Mouse (Mus musculus): ENCODE measurements around the gene Urb2.

Gene Urb2

DNA sequence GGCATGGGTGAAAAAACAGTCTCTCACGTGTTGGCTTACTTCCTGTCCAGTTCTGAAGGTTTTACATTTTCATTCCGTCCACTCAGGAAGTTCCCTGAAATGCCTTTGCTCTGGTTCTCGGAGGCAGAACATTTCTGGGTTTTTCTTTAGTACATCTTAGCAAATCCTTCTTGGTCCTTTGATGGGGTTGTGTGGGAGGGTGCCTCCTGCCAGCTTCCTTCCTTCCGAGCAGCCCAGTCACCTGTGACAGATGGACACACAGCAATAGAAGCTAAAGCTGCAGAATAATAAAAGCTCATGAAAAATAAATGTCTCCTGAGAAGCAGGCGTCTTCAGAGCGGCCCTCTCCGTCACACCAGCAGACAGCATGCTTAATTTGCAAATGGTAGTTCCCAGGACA, 57.7 kb downstream of the Urb2 start:
- DNase-seq, result no peak

DNA sequence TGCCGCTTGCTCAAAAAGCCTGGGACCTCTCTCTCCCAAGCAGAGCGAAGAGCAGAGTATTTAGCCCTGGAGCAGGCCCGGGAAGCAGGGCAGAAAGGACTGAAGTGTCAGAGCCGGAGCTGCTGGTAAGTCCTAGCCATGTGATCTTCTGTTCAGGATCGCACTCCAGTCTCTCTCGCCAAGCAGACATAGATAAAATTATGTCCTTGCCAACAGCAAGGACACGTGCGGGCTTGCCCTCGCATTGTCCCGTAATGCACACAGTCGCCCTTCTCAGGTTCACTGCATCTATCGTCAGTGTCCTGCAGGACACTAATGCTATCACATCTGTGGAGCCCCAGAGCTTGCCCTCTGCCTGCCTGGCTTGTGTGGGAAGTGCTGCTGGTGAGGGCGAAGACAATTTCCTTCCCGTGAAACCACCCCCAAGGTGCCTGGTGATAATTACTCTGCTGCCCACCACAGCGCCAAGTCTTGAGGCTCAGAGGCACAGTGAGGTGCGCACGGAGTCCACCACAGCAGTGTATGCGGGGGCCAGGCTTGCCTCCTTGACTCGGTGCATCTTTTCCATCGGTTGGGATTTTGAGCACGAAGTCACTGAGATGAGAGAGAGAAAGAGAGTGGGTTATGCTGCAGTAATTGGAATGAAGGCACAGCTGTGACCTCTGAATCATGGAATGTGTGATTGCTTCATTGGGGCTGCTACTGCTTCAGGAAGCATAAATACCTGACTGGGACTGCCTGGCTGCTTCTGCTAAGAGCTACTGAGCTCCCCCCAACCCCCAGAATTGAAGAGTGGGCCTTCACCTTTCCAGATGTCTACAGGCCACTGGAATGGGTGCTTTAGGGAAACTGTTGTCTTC, 59.4 kb downstream of the Urb2 start:
- no peak for DNase-seq

DNA sequence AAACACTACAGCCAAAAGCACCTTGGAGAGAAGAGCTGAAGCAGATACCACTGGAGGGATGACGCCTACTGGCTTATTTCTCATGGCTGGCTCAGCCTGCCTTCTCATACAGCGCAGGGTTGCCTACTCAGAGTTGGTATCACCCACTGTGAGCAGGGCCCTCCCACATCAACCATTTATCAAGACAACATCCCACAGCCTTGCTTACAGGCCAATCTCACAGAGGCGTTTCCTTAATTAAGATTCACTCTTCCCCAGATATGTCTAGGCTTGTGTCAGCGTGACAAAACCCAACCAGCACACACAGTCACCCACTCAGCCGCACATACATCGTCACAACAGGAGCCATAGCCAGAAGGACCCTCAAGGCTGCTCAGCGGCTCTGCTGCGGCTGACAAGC, 61.3 kb downstream of the Urb2 start:
- no peak for DNase-seq

DNA sequence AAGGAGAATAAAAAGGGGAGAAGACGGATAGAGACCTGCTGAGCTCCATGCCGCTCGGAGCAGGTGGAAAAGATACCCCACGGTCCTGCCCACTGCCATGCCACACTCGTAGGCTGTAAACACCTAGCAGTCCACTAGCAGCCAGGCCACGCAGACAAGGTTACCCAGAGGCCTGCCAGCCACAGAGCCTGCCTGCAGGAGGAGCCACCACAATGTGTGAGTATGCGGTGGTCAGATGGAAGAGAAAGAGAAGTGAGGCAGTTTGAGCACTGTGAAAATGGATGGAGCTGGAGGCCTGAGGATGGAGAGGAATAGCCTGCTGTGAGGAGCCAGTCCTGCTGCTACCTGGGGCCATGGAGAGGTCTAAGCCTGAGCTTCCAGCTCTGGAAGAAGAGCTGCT, 62.3 kb downstream of the Urb2 start:
- no peak for DNase-seq

DNA sequence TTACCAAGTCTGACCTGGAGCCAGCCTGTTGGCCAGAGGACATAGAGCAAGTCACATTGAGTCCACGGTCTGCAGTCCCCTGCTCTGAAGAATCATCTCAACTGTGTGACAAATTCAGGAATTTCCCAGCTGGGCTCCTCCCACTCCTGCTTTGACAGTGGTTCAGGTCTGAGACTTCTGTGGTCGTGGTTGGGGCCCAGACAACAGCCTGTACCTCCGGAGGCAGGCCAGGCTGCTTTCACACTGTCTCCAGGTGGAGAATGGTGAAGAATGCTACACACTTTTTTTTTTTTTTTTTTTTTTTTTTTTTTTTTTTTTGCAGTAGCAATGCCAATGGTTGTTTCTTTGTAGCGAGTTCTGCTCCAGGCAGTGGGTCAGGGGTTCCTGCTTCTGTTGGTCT, 64.4 kb downstream of the Urb2 start:
- DNase-seq, result no peak

DNA sequence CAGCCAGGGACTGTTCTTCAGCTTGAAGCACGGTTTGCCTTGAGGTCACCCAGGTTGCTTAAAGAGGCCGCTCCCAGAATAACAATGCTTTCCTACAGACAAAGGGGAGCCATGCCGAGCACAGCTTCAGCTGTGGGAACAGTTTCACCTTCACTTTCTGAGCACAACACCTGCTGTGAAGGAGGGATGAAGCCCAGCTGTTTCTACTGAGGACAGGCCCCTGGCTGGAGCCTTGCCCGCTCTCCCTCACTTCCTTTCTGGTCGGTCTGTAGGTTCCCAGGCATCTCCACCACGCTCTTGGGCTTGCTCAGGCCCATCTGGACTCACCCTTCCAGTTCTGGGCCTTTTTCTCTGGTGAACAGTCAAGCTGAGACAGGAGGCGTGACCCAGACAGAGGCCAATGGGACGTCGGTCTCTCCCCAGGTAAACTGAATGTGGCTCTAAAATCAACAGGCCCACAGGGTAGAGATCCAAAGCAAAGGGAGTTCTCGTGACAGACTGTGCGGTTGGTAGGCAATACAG, 66.8 kb downstream of the Urb2 start:
- no peak for DNase-seq

DNA sequence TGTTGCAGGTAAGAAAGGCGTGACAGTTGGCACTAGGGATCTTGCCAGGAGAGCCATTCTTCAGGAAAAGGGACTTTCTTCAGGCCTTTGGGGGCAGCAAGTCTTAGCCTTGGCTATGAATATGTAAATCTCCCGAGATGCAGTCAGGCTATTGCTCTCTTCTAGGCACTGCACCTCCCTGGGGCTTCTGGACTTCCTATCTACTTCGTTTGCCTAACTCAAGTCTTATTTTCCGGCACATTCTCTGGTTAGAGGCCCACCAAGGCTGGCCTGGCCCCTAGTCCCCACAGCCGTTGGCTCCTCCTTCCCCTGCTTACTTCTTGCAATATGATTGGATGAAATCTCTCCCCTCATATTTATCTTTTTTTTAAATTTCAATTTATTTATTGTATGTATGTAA, 67.7 kb downstream of the Urb2 start:
- DNase-seq, result no peak

DNA sequence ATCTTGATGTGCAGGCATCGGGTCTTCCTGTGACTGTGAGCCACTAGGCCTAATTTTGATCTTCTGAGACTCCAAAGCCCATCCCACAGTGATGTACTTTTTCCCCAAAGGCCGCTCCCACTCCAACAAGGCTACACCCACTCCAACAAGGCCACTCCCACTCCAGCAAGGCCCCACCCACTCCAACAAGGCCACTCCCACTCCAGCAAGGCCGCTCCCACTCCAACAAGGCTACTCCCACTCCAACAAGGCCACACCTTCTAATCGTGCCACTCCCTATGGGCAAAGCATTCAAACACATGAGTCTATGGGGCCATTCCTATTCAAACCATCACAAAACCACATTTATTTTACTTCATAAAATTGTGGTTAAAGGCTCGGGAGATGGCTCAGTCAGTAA, 69.2 kb downstream of the Urb2 start:
- DNase-seq, result no peak
